Mouse (Mus musculus): ENCODE data around the gene Msl1.

Gene Msl1

DNA sequence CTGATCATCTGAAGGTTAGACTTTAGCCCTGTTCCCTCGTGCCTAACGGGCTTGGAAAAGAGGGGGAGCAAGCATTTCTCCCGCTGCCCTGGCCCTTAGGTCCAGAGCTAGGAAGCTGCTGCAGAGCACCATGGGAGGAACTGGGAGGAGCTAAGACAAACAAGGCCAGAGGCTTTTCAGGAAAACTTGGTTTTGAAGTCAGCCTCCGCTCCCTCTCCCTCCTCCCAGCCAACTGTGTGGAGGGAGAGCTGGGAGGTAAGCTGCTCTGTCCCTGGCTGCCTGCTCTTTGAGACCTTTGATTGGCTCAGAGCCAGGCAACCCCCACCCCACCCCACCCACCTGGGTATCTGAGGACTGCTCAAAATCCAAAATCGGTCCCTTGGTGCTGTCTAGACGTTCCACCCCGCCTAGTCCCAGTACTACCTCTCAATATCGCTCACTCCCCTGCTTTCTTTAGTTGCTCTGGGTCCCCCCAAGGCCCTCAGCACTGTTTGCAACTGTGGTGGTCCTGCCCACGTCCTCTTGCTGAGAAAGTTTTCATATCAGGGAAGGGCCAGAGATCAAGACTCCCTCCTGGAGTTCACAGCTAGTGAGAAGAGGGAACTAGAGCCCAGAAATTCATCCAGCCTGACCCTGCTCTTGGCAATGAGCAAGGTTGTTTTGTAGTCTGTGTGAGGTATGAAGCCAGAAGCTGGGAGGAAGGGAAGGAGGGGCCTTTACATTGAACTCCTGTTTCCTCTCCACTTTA is 18.3 kb upstream of the Msl1 start:
- no peak for DNase-seq (ENCODE audit: low read depth)

GRCm38 (mm10) chr11:98777888-98778287 is 17.4 kb upstream of the Msl1 start:
- no peak for DNase-seq (ENCODE audit: low read depth)

GRCm38 (mm10) chr11:98781851-98782512 is 13.3 kb upstream of the Msl1 start:
- no peak for DNase-seq (ENCODE audit: low read depth)

DNA sequence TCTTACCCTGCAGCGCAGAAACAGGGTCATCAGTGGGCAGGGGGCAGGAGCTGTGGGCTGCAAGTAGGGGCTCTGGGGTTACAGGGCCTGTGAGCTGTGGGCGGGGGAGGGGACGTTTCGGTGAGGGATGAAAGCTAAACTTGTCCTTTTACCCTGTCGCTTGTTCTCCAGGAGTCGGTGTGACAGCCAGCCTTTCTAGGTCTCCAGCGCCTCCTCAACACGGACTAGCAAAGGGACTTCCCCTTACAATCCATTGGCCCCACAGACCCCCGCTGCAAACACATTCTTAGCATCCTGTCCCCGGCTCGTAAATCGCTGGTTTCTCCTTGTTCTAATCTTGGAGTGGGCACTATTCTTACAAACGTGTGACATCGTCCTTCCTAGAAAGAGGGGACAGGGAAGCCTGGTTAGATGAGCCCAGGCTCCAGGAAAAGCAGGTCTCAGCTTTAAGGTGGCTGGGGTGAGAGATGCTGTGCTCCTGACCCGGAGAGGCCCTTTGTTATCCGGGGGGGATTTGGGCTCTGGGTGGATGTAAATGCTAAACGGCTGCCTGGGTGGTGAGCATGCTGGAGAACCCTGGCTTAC is 12.6 kb upstream of the Msl1 start:
- peak; percentile 50 for DNase-seq (ENCODE audit: low read depth)

DNA sequence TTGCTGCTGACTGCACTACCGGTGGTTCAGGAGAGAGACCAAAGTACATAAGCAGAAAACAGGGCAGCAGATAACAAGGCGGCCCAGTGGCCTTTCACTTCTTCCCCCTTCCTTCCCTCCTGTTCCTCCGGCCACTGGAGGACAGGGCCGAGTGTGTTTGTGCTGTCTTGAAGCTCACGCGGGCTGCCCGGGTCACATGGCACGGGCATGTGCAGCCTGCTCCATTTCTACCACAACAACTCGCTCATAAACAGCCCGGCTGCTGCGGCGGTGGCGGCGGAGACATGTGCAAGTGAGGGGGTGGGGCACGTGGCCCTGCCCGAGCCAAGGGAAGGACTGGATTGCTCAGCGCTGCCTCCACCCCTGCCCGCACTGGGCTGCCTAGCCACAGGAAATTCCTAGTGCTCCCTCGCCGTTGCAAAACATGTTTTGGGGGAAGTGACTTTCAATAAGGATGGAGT is 12.1 kb upstream of the Msl1 start:
- DNase-seq (ENCODE audit: low read depth): peak; percentile 82

- DNase-seq (ENCODE audit: low read depth): no peak
These were observed 11.2 kb upstream of the Msl1 start for GRCm38 (mm10) chr11:98784139-98784538.

- DNase-seq (ENCODE audit: low read depth): no peak
These were observed 10.1 kb upstream of the Msl1 start for GRCm38 (mm10) chr11:98785214-98785613.

DNA sequence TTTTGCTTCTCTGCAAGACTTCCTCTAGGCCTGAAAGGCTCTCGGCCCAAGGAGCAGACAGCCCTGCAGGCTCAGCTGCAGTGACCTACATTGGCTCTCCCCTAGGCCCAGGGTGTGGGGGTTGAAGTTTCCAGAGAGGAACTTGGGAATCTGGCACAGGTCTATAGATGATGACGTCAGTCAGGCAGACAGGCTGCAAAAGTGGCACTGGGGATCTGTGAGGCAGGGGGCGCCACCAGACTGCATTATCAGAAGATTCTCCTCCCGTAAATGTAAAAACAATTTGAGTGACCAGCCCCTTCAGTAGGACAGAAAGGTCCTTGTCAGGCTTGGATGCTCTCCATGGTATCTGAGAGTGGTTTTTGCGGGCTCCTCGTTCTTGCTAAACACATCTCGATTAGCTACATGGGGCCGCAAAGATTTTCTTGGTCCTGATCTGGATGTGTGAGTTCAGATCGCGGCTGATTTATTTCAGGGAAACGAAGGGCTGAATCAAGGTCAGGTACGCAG is 9.5 kb upstream of the Msl1 start:
- DNase-seq (ENCODE audit: low read depth): peak; percentile 67

- peak; percentile 94 for DNase-seq (ENCODE audit: low read depth)
These were observed 8.7 kb upstream of the Msl1 start for GRCm38 (mm10) chr11:98786359-98787214.

- no peak for DNase-seq (ENCODE audit: low read depth)
These were observed 8.1 kb upstream of the Msl1 start for GRCm38 (mm10) chr11:98787229-98787628.

DNA sequence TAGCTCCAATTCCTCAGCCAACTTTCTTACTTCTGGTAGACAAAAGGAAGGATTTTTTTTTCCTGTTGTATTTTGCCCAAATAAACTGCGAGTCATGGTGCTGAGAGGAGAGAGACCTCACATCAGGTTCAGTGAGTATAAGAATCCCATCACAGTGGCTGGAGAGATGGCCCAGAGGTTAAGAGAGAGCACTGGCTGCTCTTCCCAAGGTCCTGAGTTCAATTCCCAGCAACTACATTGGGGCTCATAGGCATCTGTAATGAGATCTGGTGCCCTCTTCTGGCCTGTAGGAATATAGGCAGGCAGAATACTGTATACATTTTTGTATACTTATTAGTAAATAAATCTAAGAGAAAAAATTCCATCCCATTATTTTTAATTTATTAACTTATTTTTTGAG is 7.6 kb upstream of the Msl1 start:
- DNase-seq (ENCODE audit: low read depth): peak; percentile 60

GRCm38 (mm10) chr11:98788139-98788538 is 7.2 kb upstream of the Msl1 start:
- DNase-seq (ENCODE audit: low read depth): no peak

DNA sequence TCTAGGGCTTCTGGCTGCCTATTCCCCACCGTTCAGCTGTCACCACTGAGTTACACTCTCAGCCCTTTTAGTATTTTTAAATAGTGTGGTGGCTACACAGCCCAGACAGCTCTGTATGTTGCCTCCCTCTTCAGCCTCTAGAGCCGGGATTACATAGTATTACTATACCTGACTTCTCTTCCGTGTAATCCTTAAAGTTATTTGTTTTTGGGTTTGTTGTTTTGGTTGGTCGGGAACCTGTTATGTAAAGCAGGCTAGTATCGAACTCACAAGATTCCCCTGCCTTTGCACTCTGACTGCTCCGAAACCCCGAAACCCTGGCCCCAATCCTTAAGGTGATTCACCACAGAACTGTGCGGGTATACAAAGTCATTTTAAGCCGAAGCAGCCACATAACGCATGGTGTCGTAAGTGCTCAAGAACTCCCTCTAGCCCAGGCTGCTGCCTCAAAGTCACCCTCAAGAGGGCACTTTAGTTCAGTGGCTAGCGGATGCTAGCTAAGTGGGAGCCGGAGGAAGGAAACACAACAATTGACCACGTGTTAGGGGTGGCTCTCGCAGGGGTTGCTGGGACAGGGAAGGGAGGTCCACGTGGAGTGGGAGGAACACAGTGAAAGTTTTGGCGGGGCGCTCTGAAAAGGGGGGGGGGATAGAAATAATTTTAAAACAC is 6.6 kb upstream of the Msl1 start:
- peak; percentile 94 for DNase-seq (ENCODE audit: low read depth)

- no peak for DNase-seq (ENCODE audit: low read depth)
These were observed 6.0 kb upstream of the Msl1 start for GRCm38 (mm10) chr11:98789219-98789807.

- peak; percentile 22 for DNase-seq (ENCODE audit: low read depth)
These were observed 5.5 kb upstream of the Msl1 start for GRCm38 (mm10) chr11:98789824-98790223.

- DNase-seq (ENCODE audit: low read depth): no peak
These were observed 4.6 kb upstream of the Msl1 start for GRCm38 (mm10) chr11:98790631-98791205.

GRCm38 (mm10) chr11:98791448-98791847 is 3.9 kb upstream of the Msl1 start:
- DNase-seq (ENCODE audit: low read depth): no peak

DNA sequence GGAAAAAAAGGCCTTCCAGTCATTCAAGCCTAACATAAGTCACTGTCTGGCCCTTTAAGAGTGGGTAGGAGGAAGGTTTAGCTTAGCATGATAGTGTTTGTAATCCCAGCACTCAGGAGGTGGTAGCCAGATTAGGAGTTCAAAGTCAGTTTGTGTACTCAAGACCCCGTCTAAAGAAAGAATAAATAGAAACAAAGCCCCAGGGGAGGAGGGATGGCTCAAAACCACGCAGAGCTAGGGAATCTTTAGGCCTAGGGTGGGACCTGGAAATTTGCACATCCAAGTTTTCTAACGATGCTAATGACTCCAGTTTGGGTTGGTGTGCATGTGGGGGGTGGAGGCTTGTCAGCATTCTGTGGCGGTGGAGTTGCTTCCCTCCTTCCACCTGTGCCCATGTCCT is 3.2 kb upstream of the Msl1 start:
- no peak for DNase-seq (ENCODE audit: low read depth)

DNA sequence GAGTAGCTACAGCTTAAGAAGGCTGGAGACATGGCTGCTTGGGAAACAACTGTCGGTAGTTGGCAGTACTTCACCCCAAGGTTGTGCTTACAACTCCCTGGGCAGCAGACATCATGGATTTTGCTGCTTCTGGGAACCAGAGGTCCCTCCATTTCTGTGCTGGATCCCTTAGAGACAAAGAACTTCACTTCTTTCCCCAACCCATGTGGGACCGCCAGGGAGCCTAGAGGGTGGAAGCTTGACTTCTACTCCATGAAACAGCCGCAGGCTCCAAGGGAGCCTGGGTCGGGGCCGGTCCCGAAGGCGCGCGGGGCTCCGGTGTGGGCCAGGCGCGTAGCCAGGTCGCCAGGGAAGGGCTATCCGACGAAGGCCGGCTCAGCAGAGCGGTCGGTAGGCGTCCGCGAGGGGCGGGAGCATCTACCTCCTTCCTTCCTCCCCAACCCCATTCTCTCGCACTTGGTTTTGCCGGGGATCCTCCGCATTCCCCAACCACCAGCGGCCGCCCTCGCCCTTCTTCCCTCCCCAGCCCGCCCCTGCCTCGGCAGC is 774 bp upstream of the Msl1 start:
- peak; percentile 74 for DNase-seq (ENCODE audit: low read depth)

GRCm38 (mm10) chr11:98795714-98796514 is 598 bp downstream of the Msl1 start:
- DNase-seq (ENCODE audit: low read depth): peak; percentile 54
